Mouse (Mus musculus) forebrain, postnatal 0 days (tissue): ENCODE data around the gene Tuba3a. TPM values are rescaled to one million over a fixed set of nuclear protein-coding genes. Genes with fewer than 3 reads are reported as not detected.

Experiments
- ATAC-seq: fragments of 200-750 bp; cut with Nextera tagmentation; 2 replicates; pipeline ENCODE4 v1.8.0; 2017; ENCODE audit warnings: mild to moderate bottlenecking, moderate library complexity
- DNase-seq: peaks from one replicate; pipeline ENCODE4 v3.0.0-alpha.2; 2015
- H3K27ac ChIP-seq: fragments of 300-500 bp; sonication (generic); 2 replicates; pipeline ENCODE4 v1.5.1; 2014; ENCODE audit warnings: low read depth, mild to moderate bottlenecking, antibody characterized with exemption, low read length, moderate library complexity, mixed read lengths
- H3K27me3 ChIP-seq: fragments of 300-500 bp; sonication (generic); 2 replicates; pipeline ENCODE4 v1.6.1; 2014; ENCODE audit warnings: mild to moderate bottlenecking, low read length, mixed read lengths; ENCODE audit not compliant: insufficient read depth
- H3K36me3 ChIP-seq: fragments of 300-500 bp; sonication (generic); 2 replicates; pipeline ENCODE4 v1.6.1; 2014; ENCODE audit warnings: mild to moderate bottlenecking, moderate library complexity; ENCODE audit not compliant: insufficient read depth
- H3K4me1 ChIP-seq: fragments of 300-500 bp; sonication (generic); 2 replicates; pipeline ENCODE4 v1.6.1; 2014; ENCODE audit warnings: antibody characterized with exemption; ENCODE audit not compliant: insufficient read depth
- H3K4me2 ChIP-seq: fragments of 300-500 bp; sonication (generic); 2 replicates; pipeline ENCODE4 v1.6.1; 2014; ENCODE audit warnings: low read depth, mild to moderate bottlenecking, moderate library complexity
- H3K4me3 ChIP-seq: fragments of 300-500 bp; sonication (generic); 2 replicates; pipeline ENCODE4 v1.5.1; 2014; ENCODE audit warnings: low read depth, low read length, mixed read lengths
- H3K9ac ChIP-seq: fragments of 300-500 bp; sonication (generic); 2 replicates; pipeline ENCODE4 v1.6.1; 2014; ENCODE audit warnings: mild to moderate bottlenecking
- H3K9me3 ChIP-seq: fragments of 300-500 bp; sonication (generic); 2 replicates; pipeline ENCODE4 v1.6.1; 2016; ENCODE audit warnings: low read length
- CTCF ChIP-seq: sonication (generic); IDR thresholded peaks from 2 replicates; pipeline ENCODE4 v1.5.1; 2016; ENCODE audit warnings: antibody characterized with exemption, control low read depth, low read depth
- WGBS: fragments of 180-500 bp; shearing (Covaris S2); extraction: QIAGEN DNeasy Blood & Tissue Kit; methylation state at CpG from one replicate; pipeline ENCODE4 v1.1.7; 2014; 5-methylcytosine and 5-hydroxymethylcytosine counted together
- polyA plus RNA-seq: library from polyadenylated mRNA; unstranded; fragments of >200 nt; fragmentation: Nextera tagmentation; extraction: Ambion mirVana; gene quantifications from 2 replicates; pipeline ENCODE4 v1.2.1, GENCODE M21; 2015
- total RNA-seq: library from RNA; depleted of rRNA; stranded (reverse); fragments of >200 nt; gene quantifications from 2 replicates; pipeline ENCODE4 v1.2.3, GENCODE M21; 2014; rRNA removed

The Tuba3a gene
- total RNA-seq (not detected in 2 replicates), polyA plus RNA-seq (not detected in 2 replicates)

GRCm38 (mm10) chr6:125285890-125286289 is at the start of gene Tuba3a:
Gene Tuba3a (minus strand): TSS chr6:125286042.
- no peaks in the 10 kb centered on the region for H3K9me3 ChIP-seq
- DNase-seq = no peak
- no peaks in the 10 kb centered on the region for H3K4me1 ChIP-seq
- 97% methylated on average over 22 of the region's 22 CpGs for WGBS
- H3K4me2 ChIP-seq = no peak within 1 kb of the TSS
- no peaks in the 10 kb centered on the region for H3K36me3 ChIP-seq
- no peaks in the 10 kb centered on the region for H3K27me3 ChIP-seq
- ATAC-seq = no peak
- TF ChIP-seq CTCF = no peak
- H3K4me3 ChIP-seq = no peak within 1 kb of the TSS
- no peak within 1 kb of the TSS for H3K27ac ChIP-seq
- no peak within 1 kb of the TSS for H3K9ac ChIP-seq

GRCm38 (mm10) chr6:125334356-125334755 is 48.5 kb upstream of the Tuba3a start:
- Histone ChIP-seq H3K4me3 (no peak overlapping the region), H3K9ac (no peak overlapping the region), H3K4me2 (no peak overlapping the region), H3K9me3 (no peaks in the 10 kb centered on the region), H3K36me3 (no peaks in the 10 kb centered on the region), H3K27me3 (no peaks in the 10 kb centered on the region), H3K27ac (no peak overlapping the region), H3K4me1 (0 out of 2 replicates have a peak, but pooled peaks cover 4% of the 10 kb centered on the region)
- DNase-seq = no peak
- no peak for TF ChIP-seq CTCF
- WGBS = 44% methylated on average over 2 of the region's 2 CpGs
- ATAC-seq = no peak

GRCm38 (mm10) chr6:125333112-125333899 is 47.5 kb upstream of the Tuba3a start:
- no peaks in the 10 kb centered on the region for H3K9me3 ChIP-seq
- ATAC-seq (no peak), DNase-seq (no peak)
- H3K4me2 ChIP-seq = no peak overlapping the region
- no peaks in the 10 kb centered on the region for H3K36me3 ChIP-seq
- no peaks in the 10 kb centered on the region for H3K27me3 ChIP-seq
- TF ChIP-seq CTCF = no peak
- H3K9ac ChIP-seq = no peak overlapping the region
- no peak overlapping the region for H3K27ac ChIP-seq
- 77% methylated on average over 14 of the region's 14 CpGs for WGBS
- 0 out of 2 replicates have a peak, but pooled peaks cover 4% of the 10 kb centered on the region for H3K4me1 ChIP-seq
- H3K4me3 ChIP-seq = no peak overlapping the region

GRCm38 (mm10) chr6:125330626-125331326 is 44.9 kb upstream of the Tuba3a start:
- H3K9me3 ChIP-seq = no peaks in the 10 kb centered on the region
- H3K27me3 ChIP-seq = no peaks in the 10 kb centered on the region
- no peaks in the 10 kb centered on the region for H3K36me3 ChIP-seq
- peak overlapping the region; percentile 56 for H3K9ac ChIP-seq
- 2% methylated on average over 39 of the region's 39 CpGs for WGBS
- no peak for TF ChIP-seq CTCF
- no peak overlapping the region for H3K27ac ChIP-seq
- peak overlapping the region; percentile 42 for H3K4me3 ChIP-seq
- H3K4me2 ChIP-seq = peak overlapping the region; percentile 84
- 0 out of 2 replicates have a peak, but pooled peaks cover 4% of the 10 kb centered on the region for H3K4me1 ChIP-seq
- ATAC-seq = peak; percentile 89
- DNase-seq = peak; percentile 77

GRCm38 (mm10) chr6:125328243-125328642 is 42.4 kb upstream of the Tuba3a start:
- Histone ChIP-seq H3K4me2 (no peak overlapping the region), H3K27ac (no peak overlapping the region), H3K9ac (no peak overlapping the region), H3K4me1 (0 out of 2 replicates have a peak, but pooled peaks cover 4% of the 10 kb centered on the region), H3K9me3 (no peaks in the 10 kb centered on the region), H3K27me3 (0 out of 2 replicates have a peak, but pooled peaks cover under 1% of the 10 kb centered on the region), H3K4me3 (no peak overlapping the region), H3K36me3 (no peaks in the 10 kb centered on the region)
- WGBS = 87% methylated on average over 5 of the region's 5 CpGs
- DNase-seq (no peak), ATAC-seq (no peak)
- peak; percentile 18; the same call in 1 of the 2 replicates for TF ChIP-seq CTCF

- Histone ChIP-seq H3K27me3 (peaks cover 16% of the 10 kb centered on the region), H3K9ac (no peak overlapping the region), H3K4me1 (0 out of 2 replicates have a peak, but pooled peaks cover under 1% of the 10 kb centered on the region), H3K36me3 (no peaks in the 10 kb centered on the region), H3K27ac (no peak overlapping the region), H3K4me2 (no peak overlapping the region), H3K4me3 (no peak overlapping the region), H3K9me3 (no peaks in the 10 kb centered on the region)
- DNase-seq = no peak
- no peak for TF ChIP-seq CTCF
- no peak for ATAC-seq
- WGBS = 73% methylated on average over 6 of the region's 6 CpGs
Observed at GRCm38 (mm10) chr6:125325337-125325736, 39.5 kb upstream of the Tuba3a start.

GRCm38 (mm10) chr6:125323547-125323946 is 37.7 kb upstream of the Tuba3a start:
- peaks cover 16% of the 10 kb centered on the region for H3K27me3 ChIP-seq
- no peak overlapping the region for H3K27ac ChIP-seq
- no peaks in the 10 kb centered on the region for H3K9me3 ChIP-seq
- H3K4me2 ChIP-seq = no peak overlapping the region
- DNase-seq (no peak), ATAC-seq (no peak)
- no peaks in the 10 kb centered on the region for H3K36me3 ChIP-seq
- WGBS = 72% methylated on average over 6 of the region's 6 CpGs
- no peaks in the 10 kb centered on the region for H3K4me1 ChIP-seq
- H3K9ac ChIP-seq = no peak overlapping the region
- no peak for TF ChIP-seq CTCF
- no peak overlapping the region for H3K4me3 ChIP-seq
